Mouse (Mus musculus): ENCODE data around the gene Cby3. TPM values are rescaled to one million over a fixed set of nuclear protein-coding genes. Genes with fewer than 3 reads are reported as not detected.

The Cby3 gene
- polyA plus RNA-seq, 1 experiment = not detected

GRCm38 (mm10) chr11:50379023-50379752, 24.9 kb downstream of the Cby3 start:
- Histone ChIP-seq H3K4me3 (replicated peaks) (peak overlapping the region; percentile 97), H3K4me1 (ENCODE audit: control insufficient read depth) (peaks cover 41% of the 10 kb centered on the region), H3K36me3 (ENCODE audit: control insufficient read depth) (peaks cover 56% of the 10 kb centered on the region), H3K27me3 (ENCODE audit: control insufficient read depth) (no peaks in the 10 kb centered on the region), H3K9me3 (ENCODE audit: control insufficient read depth, low read length) (no peaks in the 10 kb centered on the region)
- no peak for TF ChIP-seq TAL1 (IDR thresholded peaks at IDR 0.05; ENCODE audit: low read length)

GRCm38 (mm10) chr11:50381311-50381710, 27.0 kb downstream of the Cby3 start:
- Histone ChIP-seq H3K9me3 (ENCODE audit: control insufficient read depth, low read length) (no peaks in the 10 kb centered on the region), H3K4me1 (ENCODE audit: control insufficient read depth) (peaks cover 34% of the 10 kb centered on the region), H3K36me3 (ENCODE audit: control insufficient read depth) (peaks cover 77% of the 10 kb centered on the region), H3K4me3 (replicated peaks) (peak overlapping the region; percentile 17), H3K27me3 (ENCODE audit: control insufficient read depth) (no peaks in the 10 kb centered on the region)
- TF ChIP-seq GATA1 (IDR thresholded peaks at IDR 0.05; ENCODE audit: low read length) (no peak), TAL1 (IDR thresholded peaks at IDR 0.05; ENCODE audit: low read length) (no peak)

DNA sequence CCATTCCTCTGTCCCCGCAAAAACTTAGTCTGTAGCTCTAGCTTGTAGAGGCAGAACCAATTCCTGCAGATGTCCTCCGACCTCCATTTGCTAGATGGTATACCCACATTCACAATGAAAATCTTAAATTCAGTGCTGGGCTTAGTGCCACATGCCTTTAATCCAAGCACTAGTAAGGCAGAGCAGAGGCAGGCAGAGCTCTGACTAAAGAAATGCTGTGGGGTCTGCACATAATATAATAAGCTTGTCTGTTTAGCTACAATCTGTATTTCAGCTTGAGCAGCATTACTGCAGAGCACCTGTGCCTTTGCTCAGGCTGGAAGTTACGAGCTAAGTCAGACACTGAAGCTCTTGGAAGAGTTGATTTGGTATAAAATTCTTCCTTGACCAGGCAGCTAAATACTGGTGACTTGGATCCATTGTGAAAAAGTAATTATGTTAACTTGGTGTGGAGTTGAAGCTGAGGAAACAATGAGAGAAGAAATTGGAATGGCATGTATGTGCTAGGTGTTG, 33.0 kb downstream of the Cby3 start:
- H3K27me3 ChIP-seq (ENCODE audit: control insufficient read depth) = no peaks in the 10 kb centered on the region
- peaks cover 11% of the 10 kb centered on the region for H3K4me1 ChIP-seq (ENCODE audit: control insufficient read depth)
- no peak overlapping the region for H3K4me3 ChIP-seq (replicated peaks)
- H3K9me3 ChIP-seq (ENCODE audit: control insufficient read depth, low read length) = no peaks in the 10 kb centered on the region
- no peak for TF ChIP-seq TAL1 (IDR thresholded peaks at IDR 0.05; ENCODE audit: low read length)
- TF ChIP-seq GATA1 (IDR thresholded peaks at IDR 0.05; ENCODE audit: low read length) = no peak
- peaks cover 88% of the 10 kb centered on the region for H3K36me3 ChIP-seq (ENCODE audit: control insufficient read depth)

- Histone ChIP-seq H3K27me3 (ENCODE audit: control insufficient read depth) (no peaks in the 10 kb centered on the region), H3K4me3 (replicated peaks) (no peak overlapping the region), H3K4me1 (ENCODE audit: control insufficient read depth) (peaks cover 8% of the 10 kb centered on the region), H3K36me3 (ENCODE audit: control insufficient read depth) (peaks cover 84% of the 10 kb centered on the region), H3K9me3 (ENCODE audit: control insufficient read depth, low read length) (no peaks in the 10 kb centered on the region)
- no peak for TF ChIP-seq TAL1 (IDR thresholded peaks at IDR 0.05; ENCODE audit: low read length)
- TF ChIP-seq GATA1 (IDR thresholded peaks at IDR 0.05; ENCODE audit: low read length) = no peak
Measured at GRCm38 (mm10) chr11:50387697-50388096, 33.4 kb downstream of the Cby3 start.

GRCm38 (mm10) chr11:50388217-50388929, 34.1 kb downstream of the Cby3 start:
- H3K36me3 ChIP-seq (ENCODE audit: control insufficient read depth) = peaks cover 79% of the 10 kb centered on the region

GRCm38 (mm10) chr11:50389011-50389410, 34.7 kb downstream of the Cby3 start:
- Histone ChIP-seq H3K4me3 (replicated peaks) (no peak overlapping the region), H3K36me3 (ENCODE audit: control insufficient read depth) (peaks cover 79% of the 10 kb centered on the region), H3K27me3 (ENCODE audit: control insufficient read depth) (no peaks in the 10 kb centered on the region), H3K4me1 (ENCODE audit: control insufficient read depth) (peaks cover 8% of the 10 kb centered on the region), H3K9me3 (ENCODE audit: control insufficient read depth, low read length) (no peaks in the 10 kb centered on the region)
- TF ChIP-seq TAL1 (IDR thresholded peaks at IDR 0.05; ENCODE audit: low read length) = no peak
- TF ChIP-seq GATA1 (IDR thresholded peaks at IDR 0.05; ENCODE audit: low read length) = no peak

More at GRCm38 (mm10) chr11:50388217-50388929, 34.1 kb downstream of the Cby3 start:
- TF ChIP-seq TAL1 (IDR thresholded peaks at IDR 0.05; ENCODE audit: low read length) (no peak), GATA1 (IDR thresholded peaks at IDR 0.05; ENCODE audit: low read length) (no peak)
- no peaks in the 10 kb centered on the region for H3K9me3 ChIP-seq (ENCODE audit: control insufficient read depth, low read length)
- no peak overlapping the region for H3K4me3 ChIP-seq (replicated peaks)
- H3K4me1 ChIP-seq (ENCODE audit: control insufficient read depth) = peaks cover 8% of the 10 kb centered on the region
- H3K27me3 ChIP-seq (ENCODE audit: control insufficient read depth) = no peaks in the 10 kb centered on the region

DNA sequence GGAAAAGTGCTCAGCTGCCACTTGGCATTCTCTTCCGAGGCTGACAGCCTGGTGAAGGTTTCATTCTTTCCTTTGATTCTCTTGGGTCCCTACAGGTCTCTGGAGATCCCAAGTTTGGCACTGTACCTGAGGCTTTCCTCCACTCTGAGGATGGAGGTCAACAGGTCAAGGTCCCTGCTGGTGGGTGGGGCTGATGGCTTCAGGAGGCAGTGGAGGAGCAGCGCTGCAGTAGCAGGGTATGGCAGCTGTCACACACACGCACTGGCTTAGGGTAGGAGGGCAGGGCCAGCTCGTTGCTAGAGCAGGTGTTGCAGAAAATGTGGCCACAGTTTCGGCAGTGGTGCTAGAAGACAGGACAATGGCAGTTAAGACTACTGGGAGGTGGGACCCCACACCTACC, 35.4 kb downstream of the Cby3 start:
- H3K36me3 ChIP-seq (ENCODE audit: control insufficient read depth) = peaks cover 73% of the 10 kb centered on the region
- H3K4me3 ChIP-seq (replicated peaks) = no peak overlapping the region
- no peaks in the 10 kb centered on the region for H3K9me3 ChIP-seq (ENCODE audit: control insufficient read depth, low read length)
- H3K27me3 ChIP-seq (ENCODE audit: control insufficient read depth) = no peaks in the 10 kb centered on the region
- TF ChIP-seq TAL1 (IDR thresholded peaks at IDR 0.05; ENCODE audit: low read length) = no peak
- TF ChIP-seq GATA1 (IDR thresholded peaks at IDR 0.05; ENCODE audit: low read length) = no peak
- peaks cover 8% of the 10 kb centered on the region for H3K4me1 ChIP-seq (ENCODE audit: control insufficient read depth)

DNA sequence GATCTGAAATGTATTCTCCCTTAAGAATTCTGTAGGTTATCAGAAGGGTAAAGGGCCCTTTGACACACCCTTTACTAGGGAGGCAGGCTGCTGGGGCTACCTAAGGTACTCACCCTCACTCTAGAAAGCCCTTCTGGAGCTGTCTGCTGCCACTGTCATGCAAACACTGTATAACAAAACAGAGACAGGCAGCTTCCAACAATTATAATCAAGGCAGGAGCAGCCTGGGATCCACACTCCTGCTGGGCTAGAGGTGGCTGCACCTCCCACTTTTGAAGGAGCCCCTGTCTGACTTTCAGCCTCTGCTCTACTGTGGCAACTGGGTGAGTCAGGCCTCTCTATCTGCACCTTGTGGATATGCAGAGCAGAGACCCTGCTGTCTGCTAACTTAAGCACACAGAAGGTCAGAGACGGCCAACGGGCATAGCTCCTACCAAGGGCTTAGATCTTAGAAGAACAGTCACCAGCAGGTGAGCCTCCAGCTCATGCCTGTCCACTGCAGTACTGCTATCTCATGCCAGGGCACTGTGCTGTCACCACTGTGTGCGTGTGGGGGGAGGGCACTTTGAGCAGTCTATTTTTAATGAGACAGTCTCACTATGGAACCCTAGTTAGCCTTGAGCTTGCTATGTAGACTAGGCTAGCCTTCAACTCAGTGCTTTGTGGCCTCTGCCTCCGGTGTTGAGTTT, 37.2 kb downstream of the Cby3 start:
- no peaks in the 10 kb centered on the region for H3K27me3 ChIP-seq (ENCODE audit: control insufficient read depth)
- H3K9me3 ChIP-seq (ENCODE audit: control insufficient read depth, low read length) = no peaks in the 10 kb centered on the region
- H3K4me3 ChIP-seq (replicated peaks) = no peak overlapping the region
- peaks cover 8% of the 10 kb centered on the region for H3K4me1 ChIP-seq (ENCODE audit: control insufficient read depth)
- peaks cover 60% of the 10 kb centered on the region for H3K36me3 ChIP-seq (ENCODE audit: control insufficient read depth)
- TF ChIP-seq GATA1 (IDR thresholded peaks at IDR 0.05; ENCODE audit: low read length) (no peak), TAL1 (IDR thresholded peaks at IDR 0.05; ENCODE audit: low read length) (no peak)

DNA sequence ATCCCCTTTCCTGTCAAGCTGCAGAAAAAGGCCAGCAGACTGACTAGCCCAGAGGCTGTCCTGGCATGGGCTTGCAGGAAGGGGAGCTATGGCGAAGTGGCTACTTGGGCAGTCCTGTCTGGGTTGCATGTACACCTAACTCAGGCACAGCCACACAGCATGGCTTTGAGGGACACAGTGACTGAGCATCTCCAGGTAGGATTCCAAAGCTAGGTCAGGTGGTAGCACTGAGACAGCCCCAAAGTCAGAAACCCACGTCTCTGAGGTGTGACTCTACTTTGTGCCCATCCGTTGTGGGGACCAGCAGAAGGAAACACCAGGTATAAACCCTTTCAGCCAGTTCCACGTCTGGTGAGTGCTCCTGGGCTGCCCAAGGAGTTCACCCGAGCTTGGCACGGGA, 39.0 kb downstream of the Cby3 start:
- peaks cover 48% of the 10 kb centered on the region for H3K36me3 ChIP-seq (ENCODE audit: control insufficient read depth)
- peaks cover 8% of the 10 kb centered on the region for H3K4me1 ChIP-seq (ENCODE audit: control insufficient read depth)
- H3K4me3 ChIP-seq (replicated peaks) = no peak overlapping the region
- no peaks in the 10 kb centered on the region for H3K27me3 ChIP-seq (ENCODE audit: control insufficient read depth)
- H3K9me3 ChIP-seq (ENCODE audit: control insufficient read depth, low read length) = no peaks in the 10 kb centered on the region
- TF ChIP-seq GATA1 (IDR thresholded peaks at IDR 0.05; ENCODE audit: low read length) = no peak
- no peak for TF ChIP-seq TAL1 (IDR thresholded peaks at IDR 0.05; ENCODE audit: low read length)

Measured in erythroblast, embryonic 14.5 days (primary cell).